Mouse (Mus musculus) kidney, adult 18-20 months (tissue): ENCODE measurements around the gene Gm49403.

Experiments
- DNase-seq: peaks from one replicate; pipeline ENCODE4 v3.0.0; 2021

The Gm49403 gene

DNA sequence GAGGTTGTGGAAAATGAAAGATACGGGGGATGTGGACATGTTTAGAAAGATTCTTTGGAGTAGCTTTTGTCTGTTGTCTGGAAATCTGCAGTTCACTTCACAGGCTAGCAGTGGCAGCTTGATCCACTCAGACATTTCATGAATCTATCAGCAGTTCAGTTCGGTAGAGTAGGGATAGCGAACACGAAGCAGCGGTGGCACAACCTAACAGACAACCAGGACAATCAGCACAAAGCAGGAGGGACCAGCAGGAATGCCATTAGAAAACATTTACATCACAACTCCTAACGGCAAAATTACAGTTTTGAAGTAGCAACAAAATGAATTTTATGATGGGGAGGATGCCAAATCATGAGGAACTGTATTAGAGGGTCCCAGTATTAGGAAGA is 35.9 kb downstream of the Gm49403 start:
- no peak for DNase-seq

DNA sequence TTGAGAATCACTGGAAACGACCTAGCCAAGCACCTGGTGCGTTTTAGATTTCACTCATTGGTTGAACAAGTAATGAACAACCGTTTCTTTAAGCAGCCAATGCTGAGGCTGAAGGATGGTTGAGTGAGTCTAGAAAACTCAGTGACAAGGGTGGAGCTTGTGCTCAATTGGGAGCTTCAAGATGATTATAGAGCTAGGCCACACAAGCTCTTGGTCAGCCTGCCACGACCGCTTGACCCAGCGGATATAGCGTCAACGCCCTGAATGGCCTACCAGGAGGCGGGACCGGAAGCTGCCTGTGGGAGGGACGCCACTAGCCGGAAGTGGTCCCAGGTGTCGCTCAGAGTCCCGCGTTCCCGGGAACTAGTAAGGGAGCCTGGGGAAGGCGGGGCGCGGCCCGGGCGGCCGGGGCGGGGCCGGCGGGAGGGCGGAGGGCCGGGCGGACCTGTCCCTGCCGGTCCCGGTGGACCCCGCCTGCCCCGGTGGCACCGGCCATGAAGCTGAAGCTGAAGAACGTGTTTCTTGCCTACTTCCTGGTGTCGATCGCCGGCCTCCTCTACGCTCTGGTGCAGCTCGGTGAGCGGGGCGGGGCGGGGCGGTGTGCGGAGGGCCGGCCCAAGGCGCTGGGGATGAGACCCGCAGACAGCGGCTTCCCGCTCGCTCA is 36.5 kb downstream of the Gm49403 start, which contains the start of gene B3gat3:
Gene B3gat3, plus strand, starts transcription at position 302 of the 664 bp plus-strand sequence.
- DNase-seq, result peak; percentile 98

DNA sequence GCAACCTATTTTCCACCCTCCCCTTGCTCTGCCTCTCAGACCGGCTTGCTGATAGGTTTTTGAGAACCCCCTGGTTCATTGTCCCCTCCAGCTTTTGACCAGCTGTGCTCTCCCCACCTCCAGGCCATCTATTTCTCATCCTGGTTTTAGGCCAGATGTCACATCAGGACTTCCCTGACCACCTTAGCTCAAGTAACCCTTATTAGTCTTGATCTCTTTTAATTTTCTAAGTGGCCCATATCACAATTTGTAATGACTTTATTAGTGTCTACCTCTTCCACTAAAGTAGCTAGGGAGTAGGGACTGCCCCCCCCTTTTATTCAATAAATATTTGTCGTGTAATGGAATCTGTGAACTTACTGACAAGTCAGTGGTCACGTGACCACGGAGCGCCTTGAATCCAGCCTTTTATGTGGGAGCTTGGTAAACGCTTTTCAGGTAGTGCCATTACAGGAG is 37.1 kb downstream of the Gm49403 start:
- peak; percentile 21 for DNase-seq

DNA sequence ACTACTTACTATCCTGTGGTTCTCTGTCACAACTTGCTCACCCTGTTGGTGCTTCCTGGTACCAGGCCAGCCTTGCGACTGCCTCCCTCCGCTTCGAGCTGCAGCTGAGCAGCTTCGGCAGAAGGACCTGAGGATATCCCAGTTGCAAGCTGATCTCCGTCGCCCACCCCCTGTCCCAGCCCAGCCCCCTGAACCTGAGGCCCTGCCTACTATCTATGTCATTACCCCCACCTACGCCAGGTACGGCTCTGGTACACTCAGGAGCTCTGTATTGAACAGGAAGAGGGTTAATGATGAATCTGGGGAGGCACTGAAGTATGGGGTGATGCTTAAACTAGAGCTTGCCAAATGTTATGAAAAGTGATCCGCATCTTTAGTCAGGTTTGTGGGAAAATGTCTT is 38.0 kb downstream of the Gm49403 start:
- no peak for DNase-seq

DNA sequence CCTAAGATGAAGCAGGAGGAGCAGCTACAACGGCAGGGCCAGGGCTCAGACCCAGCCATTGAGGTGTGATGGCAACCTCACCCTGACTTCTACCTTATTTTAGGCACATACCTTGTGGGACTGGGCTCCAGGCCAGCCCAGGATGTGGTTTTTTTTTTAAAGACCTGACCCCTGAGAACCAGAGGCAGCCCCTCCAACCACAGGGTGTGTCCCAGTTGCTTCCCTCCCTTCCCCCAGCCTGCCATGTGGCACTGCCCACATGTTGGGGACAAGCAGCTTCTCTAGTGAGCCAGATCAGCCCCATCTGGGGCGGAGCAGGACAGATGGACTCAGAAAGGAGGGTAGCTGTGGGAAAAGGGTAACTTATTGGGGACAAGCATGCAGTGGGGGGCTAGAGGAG is 43.0 kb downstream of the Gm49403 start:
- no peak for DNase-seq

DNA sequence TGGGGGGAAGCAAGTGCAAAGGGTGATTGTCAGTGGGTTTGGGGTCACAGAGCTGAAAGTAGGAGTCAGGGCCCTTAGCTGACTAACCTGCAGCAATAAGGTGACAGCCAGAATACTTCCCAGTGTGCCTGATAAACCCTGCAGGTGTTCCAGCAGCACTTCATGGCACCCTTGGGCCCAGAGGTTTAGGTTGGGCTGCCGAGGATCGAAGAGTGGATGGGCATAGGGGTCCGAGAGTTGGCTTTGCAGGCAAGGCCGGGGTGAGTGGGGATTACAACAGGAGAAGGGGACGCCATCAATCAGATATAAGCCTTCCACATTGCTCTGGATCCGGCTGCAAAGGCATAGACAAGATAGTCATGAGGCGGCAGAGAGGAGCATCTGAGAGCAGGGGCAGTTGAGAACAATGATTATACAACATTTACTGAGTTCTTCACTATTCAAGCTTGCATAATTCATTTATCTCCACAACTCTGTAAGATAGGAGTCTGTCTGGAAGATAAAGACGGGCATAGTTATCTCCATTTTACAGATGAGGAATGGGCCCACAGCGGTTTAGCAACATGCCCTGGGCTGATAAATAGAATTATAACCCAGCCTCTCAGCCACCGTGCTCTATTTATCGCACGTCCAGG is 44.3 kb downstream of the Gm49403 start:
- DNase-seq, result no peak

DNA sequence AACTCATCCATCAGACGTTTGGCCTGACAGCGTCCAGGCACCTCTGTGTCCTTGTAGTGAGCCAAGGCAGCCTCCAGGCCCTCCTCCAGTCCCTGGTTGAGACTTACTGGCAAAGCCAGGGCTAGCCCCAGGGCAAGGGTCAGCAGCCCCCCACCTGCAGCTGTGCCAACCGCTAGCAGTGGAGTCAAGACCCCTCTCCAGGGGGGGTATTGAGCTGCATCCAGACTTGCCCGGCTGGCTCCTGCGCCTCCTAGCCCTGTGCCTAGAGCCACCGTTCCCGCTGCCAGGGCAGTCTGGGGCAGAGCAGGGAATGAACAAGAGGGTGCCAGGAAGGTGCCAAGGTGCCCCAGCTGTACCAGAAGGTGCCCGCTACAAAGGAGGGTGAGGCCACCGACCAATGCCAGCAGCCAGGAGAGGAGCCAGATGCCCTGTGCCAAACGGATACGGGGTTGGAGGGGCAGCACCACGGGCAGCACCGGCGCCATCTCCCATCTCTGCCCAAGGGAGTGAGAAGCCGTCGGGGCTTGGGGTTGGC is 45.0 kb downstream of the Gm49403 start:
- no peak for DNase-seq

DNA sequence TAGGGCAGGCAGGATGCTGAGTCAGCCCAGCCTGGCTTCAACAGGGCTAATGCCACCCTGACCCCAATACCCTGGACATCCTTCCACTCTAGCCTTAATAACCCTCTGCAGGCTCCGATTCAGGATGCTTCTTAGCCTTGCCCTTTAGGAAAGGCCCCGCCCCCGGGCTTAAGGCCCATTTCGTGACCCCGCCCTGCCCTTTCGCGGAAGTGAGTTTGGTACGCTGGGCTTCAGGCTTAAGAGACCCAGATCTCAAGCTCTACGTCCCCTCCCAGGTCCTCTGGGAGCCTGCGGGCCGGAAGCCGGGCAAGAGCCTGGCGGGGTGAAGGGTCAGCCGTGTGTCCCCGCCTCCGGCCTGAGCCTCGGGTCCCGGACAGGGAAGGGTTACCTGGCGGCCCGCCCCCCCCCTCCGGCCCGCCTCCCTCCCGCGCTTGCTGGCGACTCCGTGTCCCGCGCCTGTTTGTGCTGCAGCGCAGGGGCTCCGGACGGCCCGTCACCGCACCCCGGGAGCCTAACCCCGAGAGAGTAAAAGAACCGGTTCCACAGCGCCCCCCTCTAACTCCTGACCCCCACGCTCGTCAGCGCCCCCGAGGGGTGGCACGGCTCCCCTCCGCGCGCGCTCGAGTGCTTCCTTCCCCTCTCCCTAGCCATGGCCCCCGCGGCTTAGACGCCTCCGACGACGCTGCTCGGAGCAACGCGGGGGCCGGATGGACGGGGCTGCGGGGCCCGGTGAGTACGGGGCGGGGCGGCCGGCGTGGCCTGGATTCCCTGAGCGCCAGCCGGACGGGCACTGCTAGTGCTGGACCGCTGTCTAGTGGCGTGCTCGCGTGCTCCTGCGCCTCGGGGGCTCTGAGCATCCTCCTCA is 45.7 kb downstream of the Gm49403 start, which contains the start of the genes Rom1 and Eml3:
Gene Rom1, minus strand, starts transcription at position 133 of the 865 bp plus-strand sequence.
Gene Eml3, plus strand, starts transcription at position 329 of the 865 bp plus-strand sequence.
- peak; percentile 95 for DNase-seq

DNA sequence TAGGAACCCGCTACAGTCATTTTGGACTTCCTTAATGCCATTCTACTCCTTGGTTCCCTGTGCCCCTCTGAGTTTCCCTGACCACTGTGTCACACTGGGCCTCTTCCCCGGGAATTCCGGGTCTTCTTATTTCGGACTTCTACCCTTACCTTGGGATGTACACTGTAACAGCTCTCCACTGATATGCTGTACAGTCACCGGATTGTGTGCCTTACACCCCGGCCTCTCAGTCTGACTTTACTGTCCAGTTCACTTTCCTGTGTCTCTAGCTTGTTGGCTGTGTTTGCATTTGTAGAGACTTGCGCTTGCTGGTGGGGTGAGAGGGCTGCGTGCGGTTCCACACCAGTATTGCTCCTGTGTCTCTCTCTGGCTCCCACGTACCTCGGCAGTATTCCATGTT is 46.4 kb downstream of the Gm49403 start:
- DNase-seq, result no peak

DNA sequence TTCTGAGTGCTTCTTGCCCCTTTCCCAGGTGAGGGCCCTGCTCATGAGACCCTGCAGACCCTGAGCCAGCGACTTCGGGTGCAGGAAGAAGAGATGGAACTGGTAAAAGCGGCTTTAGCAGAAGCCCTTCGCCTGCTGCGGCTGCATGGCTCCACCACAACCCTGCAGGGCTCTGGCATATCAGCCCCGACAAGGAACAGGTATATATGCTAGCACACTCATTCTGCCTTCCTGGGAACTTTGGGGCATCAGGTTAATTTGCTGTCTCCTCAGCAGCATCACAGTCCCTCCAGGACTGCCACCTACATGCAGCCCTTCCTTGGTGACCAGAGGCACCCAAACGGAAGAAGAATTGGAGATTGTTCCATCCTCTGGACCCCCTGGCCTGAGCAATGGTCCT is 47.0 kb downstream of the Gm49403 start:
- DNase-seq, result no peak

DNA sequence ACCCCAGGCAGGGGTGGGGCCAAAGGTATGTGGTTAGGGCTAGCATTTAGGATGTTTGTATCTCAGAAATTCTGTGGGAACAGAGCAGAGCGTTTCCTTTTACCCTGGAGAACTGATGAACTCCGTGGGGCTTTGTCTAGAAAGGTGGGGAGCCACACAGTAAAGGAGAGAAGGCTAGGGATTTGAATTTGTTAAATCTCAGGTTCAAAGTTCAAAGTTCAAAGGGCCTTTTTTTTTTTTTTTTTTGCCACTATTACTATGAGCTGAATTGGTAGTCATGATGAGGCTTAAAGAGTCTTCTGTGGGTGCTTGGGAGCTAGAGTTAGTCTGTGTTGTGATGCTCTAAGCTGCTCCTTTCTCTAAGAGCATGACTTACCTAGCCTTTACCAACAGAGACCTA is 53.0 kb downstream of the Gm49403 start:
- DNase-seq, result no peak
